Mouse (Mus musculus): ENCODE measurements at regions not wholly inside any gene's neighbourhood (a gene's known extent, or its start where the extent isn't known, plus 50 kb on each side); places are given as distances from the start of the nearest gene placed in this dataset.

DNA sequence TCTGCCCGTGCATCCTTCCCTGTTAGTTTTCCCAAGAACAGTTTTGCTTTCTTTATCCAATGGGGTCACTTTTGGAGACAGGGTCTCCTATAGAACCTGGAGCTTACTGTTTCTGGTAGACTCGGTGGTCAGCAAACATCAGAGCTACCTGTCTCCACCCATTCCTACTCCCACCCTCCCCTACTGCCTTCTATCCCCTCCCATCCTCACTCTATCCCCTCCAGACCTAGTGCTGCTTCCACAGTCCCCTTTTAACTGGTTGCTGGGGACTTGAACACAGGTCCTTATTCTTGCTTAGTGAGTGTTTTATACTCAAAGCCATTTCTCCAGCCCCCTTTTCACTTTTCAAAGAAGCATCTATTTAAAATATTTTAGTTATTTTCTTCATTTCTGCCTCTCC is 189.4 kb upstream of the Fat4 start:
- DNase-seq (ENCODE audit: low spot score): no peak

DNA sequence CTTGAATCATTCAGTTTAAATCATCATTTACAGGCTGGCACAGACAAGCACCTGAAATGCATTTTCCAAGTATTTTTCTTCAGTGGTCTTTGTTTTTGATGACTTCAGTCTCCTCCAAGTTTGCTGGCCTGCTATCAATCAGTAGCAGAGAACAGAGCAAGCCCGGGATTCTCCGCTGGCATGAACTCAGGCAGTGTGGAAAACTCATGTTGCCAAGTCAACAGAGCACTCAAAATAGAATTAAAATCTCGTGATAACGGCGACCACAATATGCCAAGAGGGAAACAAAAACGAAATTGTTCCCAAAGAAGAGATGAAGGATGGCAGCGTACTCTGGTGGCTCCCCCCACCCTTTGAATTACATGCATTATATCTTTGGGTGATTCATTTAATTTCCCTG is 190.9 kb upstream of the Fat4 start:
- DNase-seq (ENCODE audit: low spot score): no peak

DNA sequence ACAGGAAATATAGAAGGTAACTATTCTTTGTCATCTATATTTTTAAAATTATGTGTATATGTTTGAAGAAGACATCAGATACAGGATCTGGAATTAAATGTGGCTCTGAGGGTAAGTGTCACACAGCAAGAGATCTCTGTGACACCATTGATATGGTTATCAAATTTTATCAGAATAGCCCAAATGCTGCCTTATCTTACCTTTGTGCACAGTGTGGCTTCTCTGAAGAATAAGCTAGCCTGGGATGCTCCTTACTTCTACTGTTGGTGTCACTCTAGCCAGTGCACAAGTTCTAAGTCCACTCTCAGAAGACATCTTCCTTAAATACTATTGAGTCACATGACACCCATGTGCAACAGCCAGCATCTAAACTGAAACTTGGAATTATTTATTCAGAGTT is 194.0 kb upstream of the Fat4 start:
- DNase-seq (ENCODE audit: low spot score): no peak

DNA sequence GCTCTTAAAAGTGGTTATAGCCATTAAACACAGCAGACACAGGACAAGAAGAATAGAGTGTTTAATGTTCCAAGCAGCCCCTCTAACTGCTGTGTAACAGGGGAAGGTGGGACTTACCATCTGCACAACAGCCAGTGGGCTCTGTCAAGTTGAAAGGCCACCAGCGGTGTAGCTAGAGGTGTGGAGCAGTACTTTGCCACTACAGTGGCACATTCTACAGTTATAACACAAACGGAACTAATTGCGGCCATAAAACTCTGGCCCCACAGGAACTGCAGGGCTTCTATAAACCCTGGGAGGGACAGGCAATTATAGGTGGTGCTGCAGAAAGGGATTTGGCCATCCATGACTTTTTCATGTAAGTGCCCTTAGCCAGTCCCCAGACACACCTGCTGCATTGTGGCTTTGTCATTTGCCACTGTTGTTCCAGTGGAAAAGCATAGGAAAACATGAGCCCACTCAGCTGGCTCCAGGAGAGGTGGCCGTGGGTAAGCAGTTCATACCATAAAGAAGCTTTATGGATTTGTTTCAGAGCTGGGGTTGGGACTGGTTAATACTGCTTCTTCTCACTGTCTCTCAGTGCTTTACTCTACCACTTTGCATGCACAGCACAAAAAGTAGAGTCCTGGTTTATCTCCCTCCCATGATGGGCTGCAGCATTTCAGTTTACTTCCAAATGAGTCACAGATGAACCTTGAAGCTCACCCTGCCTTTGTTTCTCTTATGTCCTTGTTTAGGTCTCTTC is 199.8 kb upstream of the Ankrd50 start:
- DNase-seq (ENCODE audit: low spot score): no peak

DNA sequence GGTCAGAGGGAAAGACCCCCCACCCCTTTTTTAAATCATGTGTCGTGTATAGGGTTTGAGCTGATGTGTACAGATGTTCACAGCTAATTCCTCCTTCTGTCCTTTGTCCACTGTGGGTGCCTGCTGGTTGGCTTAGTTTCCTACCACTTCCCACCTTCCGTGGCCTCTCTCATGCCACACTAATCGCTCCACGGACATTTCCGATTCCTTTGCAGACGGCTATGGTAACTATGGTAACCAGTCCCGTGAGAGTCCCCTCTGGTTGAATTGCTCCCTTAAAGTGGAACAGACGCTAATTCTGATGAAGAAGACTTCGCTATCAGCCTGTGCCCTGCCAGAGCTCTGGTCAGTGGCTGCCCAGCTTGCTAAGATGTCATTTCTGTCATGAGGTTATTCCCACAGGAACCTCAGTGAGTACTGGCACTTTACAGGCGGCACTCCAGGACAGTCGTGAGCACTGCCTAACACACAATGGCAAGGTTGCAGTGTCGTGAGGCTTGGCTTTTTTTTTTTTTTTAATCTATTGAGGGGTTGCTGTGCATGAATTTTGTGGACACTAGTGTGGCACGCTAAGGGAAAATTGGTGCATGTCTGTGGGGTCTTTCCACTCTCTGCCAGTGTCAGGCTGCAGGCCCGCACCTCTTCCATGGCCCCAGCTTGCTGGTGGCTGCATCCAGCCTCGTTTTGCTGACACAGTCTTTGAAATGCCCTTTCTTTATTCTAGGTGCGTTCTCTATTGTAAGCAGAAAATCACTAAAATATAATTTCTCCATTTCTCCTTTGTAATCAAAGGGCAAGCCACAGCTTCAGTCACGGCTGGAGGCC is 179.2 kb upstream of the Ankrd50 start:
- no peak for DNase-seq (ENCODE audit: low spot score)

DNA sequence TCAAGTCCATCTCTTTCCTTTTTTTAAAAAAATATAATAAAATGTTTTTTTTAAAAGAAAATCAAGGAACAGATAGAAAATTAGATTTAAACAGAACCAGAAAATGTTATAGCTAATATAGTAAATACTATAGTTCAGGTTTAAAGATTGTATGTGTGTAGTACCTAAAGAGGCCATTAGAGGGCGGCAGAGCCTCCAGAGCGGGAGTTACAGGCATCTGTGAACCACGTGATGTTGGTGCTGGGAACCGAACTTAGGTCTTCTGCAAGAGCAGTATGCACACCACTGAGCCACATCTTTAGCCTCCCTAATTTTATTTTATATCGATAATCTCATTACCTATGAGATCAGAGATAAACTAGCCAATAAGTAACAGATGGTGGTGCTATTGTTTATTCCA is 178.4 kb upstream of the Ankrd50 start:
- DNase-seq (ENCODE audit: low spot score): no peak

DNA sequence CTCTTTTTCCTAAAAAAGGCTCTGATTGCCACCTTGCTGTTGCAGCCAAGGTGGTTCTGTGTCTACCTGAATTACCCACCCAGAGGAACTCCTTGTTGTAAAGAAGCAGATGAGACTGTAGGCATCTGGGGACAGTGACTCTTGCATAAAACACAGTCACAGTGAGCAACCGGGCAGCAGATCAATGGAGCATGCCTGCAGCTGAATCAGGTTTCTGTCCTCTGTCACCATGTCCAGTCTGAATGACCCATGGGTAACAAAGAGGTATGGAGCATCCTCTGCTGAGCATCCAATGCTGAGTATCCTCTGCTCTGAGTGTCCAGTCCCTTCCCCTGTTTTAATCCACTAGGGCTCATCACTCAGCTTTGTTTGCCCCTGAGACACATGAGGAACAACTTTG is 172.1 kb upstream of the Ankrd50 start:
- DNase-seq (ENCODE audit: low spot score): no peak

DNA sequence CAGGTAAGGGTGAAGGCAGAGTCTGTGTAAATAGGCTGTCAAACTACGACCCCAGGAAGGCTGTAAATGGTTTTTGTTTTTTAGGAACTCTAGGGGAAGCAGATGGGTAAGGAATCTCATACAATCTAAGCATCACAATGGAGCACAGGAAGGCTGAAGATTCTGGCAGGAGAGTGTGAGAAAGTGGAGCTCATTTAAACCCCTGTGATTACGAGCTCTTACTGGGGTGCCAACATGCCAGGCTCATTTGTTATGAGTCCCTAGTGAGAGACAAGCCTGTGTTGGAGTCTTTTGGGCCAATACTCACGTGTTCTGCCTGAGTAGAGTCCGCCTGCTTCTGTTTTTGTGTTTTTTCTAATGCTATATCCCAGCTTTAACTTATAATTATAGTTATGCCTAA is 169.3 kb upstream of the Ankrd50 start:
- DNase-seq (ENCODE audit: low spot score): no peak

DNA sequence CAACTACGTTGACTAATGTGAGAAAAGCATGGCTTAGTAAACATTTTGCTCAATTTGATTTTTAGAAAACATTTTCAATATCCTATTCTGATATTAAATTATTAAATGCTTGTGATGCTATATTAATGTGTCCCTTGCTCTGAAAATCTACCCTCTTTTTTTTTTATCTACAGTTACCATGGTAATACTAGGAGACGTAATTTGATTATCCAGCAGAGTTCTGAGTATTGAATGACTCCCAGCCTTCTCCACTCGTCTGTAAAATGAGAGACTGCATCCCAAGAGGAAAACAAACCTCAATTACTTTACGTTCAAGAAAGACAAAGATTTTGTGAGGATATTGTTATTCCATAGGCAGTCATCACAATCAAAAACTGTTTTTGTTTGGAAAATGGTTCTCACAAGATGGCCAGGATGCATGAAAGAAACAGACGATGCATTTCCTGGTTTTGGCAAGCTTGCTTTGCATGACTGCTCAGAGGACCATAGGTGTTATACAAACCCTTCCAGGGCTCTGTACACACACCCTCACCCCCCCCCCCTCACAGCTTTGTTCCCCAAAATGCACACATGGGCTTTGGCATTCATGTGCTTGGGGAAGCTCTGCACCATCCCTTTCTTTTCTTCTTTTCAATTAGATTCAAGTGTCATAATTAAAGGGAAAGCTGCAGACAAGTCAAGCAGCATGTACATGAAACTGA is 168.5 kb upstream of the Ankrd50 start:
- no peak for DNase-seq (ENCODE audit: low spot score)

DNA sequence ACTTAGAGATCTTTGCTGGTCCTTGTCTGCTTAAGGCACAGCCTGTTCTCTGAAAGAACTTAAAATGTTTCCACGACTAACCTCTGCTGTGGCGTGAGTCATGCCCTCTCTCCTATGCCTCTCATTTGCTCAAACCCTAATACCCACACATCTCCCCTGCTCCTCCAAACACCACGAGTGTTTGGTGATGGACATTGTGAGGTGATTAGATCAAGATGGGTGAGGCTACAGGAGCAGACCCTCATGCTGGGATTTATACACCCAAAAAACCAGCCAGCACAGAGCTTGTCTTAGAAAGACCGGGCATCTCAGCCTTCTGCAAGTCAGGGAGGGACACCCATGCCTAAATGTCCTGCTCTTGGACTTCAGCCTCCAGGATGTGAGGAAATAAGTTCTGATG is 165.5 kb upstream of the Ankrd50 start:
- no peak for DNase-seq (ENCODE audit: low spot score)

DNA sequence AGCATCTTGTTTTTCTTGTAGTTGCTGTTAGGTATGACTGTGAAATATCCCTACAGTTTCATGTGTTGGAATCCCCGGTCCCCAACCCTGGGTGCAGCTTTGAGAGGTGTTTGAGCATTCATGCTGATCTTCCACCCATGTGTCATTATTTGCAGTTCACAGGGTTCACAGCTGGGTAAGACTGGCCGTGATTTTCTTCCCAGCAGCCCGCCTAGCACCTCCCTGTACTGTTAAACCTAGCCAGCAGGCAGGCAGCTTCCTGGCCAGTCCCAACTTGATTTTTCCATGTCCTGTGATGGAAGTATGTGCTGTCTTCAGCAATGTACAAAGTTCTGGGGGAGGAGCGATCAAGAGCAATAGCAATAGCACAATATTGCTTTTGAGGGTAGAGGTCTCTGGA is 164.0 kb upstream of the Ankrd50 start:
- no peak for DNase-seq (ENCODE audit: low spot score)

DNA sequence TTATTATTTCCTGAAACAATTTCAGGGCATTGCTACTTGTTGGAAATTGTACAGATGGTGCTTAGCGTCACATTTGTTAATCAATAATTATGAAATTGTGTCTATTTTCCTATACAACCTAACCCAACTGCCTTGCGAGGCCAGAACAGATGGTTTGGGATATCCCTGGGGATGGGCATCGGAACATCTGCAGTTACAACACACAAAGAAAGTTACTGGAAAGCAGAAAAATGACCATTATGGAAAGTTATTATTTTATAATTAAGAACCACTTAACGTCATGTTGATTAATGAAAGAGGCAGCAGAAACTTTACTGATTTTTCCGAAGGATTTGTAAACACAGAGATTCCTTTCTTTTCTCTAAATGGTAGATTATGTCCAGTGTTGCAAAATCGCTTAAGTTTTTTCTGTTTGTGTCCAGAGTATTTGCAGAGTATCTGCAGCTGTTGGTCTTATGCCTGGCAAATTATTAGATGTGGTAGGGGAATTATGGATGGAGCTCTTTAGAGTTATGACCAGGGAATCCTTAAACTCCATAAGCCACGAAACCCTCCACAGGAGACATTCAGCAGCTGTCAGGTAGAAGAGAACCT is 163.2 kb upstream of the Ankrd50 start:
- no peak for DNase-seq (ENCODE audit: low spot score)

DNA sequence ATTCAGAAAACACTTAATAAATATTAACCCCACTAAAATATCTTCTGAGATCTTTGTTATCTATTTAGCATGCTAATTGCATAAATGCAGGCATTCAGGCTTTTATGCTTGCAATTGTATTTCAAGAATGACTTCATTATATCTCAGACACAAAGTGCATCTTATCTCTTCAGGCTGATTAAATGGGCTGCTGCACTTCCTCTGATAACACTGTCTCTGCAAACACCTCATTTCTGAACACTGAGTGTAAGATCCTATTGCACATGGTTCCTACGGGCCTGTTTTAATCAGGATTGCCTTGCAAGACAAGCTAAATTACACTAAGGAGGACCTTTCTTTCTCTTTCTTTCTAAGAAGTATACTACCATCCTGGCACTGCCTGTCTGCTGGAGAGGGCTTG is 157.1 kb upstream of the Ankrd50 start:
- no peak for DNase-seq (ENCODE audit: low spot score)

DNA sequence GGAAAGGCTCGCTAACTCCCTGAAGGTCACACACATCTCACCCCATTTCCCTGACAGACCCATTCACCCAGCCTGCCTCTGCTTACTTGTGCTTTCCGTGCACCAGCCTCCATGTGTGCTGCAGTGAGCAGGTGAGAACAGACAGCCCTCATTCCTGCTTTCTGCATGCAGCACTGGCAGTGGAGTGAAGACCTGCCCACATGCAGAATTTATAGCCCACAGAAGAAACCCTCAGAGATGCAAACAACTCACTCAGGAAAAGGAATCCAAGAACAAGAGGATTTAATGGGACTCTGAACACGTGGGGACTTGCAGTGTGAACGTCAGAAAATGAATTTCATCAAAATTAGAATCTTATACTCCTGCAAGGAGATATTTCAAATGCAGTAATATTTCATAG is 152.2 kb upstream of the Ankrd50 start:
- no peak for DNase-seq (ENCODE audit: low spot score)

DNA sequence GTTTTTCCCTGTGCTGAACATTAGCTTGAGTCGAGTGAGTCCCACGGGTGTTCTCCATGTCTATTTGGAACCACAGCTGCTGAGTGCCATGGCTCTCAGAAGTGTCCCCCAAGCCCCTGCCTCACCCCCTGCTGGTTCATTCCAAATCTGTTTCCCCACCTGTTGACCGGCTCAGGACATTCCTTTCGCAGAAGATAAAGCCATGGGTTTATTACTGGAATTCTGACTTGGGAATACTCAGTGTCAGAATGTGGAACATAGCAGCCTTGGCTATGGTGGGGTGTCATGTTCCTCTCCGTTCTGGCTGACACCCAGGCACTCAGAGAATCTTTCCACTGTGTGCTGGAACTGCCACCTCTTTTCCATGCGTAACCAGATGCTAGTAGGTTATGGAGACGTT is 148.7 kb upstream of the Ankrd50 start:
- DNase-seq (ENCODE audit: low spot score): no peak

DNA sequence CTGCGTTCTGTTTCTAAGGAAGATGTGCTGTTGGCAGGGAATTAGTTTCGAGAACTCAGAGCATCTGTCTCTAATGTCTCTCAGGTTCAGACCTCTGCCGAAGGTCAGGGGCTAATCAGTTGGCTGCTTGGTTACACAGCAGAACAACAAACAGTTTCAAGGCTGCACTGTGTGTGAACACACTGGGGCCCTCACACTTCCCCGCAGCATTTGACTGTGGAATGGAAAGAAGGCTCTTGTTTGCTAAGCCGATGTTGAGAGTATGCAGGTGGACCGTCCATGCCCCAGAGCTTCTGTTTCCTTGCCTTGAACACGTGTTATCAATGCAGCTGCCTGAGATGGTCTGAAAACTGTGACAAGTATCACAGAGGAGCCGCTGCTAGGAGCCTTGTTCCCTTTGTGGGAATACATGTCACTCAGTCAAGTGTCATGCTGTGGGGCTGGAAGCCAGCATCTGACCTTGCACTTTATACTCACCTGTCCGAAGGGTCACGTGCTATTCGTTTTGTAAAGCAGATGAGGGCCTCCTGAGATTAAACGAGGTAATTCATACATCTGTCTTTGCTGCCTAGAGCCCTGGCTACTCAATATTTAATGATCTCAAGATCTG is 141.0 kb upstream of the Ankrd50 start:
- DNase-seq (ENCODE audit: low spot score): peak; percentile 10

DNA sequence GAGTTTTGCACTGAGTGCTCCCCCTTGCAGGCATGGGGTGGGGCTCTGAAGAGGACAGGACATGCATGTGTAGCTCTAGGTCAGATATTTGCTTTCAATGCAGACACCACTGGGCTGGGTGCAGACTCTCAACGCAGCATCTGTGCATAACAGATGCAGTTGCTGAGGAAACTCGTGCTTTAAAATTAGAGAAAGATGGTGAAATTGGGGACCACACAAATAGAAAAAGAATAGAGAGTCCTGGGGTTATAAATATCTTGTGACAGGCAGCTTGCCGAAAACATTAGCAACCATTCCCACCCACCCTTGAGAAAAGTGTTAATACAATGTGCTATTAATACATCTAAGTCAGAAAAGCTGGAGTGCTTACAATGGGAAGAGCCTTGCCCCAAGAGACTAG is 133.3 kb upstream of the Ankrd50 start:
- no peak for DNase-seq (ENCODE audit: low spot score)

DNA sequence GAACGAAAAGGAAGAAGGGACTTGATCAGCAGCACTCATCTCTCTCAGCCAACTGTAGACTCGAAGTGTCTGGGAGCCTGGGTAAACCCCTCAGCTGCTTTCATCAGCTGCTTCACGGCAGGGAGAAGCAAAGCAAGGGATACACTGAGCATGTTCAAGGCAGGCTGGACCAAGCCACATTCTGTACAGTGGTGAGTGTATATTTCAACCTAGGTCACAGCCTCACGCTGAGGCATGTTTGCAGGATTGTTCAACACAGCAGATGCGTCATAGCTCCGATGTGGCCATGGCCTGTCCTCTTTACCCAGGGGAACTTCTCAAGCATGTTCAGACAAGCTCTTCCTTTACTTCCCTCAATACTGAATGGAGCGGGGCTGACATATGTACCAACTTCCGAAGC is 132.6 kb upstream of the Ankrd50 start:
- DNase-seq (ENCODE audit: low spot score): no peak

DNA sequence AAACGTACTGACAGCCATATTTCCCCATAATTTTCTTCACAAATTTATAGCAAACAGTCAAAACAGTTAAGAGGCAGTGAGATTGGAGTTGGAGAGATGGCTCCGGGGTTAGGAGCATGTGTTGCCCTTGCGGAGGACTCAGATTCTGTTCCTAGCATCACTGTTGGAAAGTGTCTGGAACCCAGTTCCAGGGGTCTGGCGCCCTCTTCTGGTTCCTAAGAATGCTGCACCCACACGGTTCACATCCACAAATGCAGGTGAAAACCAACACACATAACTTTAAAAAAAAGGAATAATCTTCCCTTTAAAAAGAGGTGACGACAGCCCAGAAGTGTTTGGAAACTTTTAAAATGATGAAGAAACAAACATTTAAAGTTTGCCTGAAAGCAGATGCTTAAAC is 129.1 kb upstream of the Ankrd50 start:
- DNase-seq (ENCODE audit: low spot score): no peak

DNA sequence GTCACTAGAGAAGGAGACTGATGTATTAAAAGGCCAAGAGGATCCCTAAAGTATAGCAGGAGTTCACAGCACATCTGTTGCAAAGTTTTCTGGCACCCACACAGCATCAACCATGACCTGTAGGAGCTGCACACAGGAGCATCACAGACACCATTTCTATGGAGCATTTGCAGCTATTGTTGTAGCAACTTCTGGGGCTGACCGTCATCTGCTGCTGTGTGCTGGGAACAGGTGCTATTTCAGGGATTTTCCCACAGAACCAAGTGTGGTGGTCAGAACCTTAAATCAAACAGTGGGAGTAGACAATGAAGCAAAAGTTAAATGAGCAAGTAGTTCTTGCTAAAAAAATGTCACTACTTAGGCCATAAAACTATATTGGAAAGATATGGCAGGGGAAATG is 106.9 kb upstream of the Ankrd50 start:
- DNase-seq (ENCODE audit: low spot score): no peak

DNA sequence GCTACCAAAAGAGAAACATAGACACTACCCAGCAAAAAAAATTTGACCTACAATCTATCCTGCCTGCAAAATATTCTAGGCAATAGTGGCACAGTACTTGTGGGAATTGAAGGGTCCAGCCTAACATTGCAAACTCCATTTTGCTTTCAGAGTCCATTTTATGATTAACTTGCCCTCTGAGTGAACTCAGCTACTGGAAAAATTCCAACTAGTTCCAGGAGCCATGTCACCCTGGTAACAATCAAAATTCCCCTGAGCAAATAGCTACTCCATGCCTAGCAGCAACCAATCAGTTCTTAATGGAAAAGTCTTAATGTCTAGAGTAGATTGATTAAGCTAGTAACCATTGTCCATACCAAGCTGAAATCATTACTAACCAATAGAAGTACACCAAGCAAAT is 104.3 kb upstream of the Ankrd50 start:
- DNase-seq (ENCODE audit: low spot score): no peak

DNA sequence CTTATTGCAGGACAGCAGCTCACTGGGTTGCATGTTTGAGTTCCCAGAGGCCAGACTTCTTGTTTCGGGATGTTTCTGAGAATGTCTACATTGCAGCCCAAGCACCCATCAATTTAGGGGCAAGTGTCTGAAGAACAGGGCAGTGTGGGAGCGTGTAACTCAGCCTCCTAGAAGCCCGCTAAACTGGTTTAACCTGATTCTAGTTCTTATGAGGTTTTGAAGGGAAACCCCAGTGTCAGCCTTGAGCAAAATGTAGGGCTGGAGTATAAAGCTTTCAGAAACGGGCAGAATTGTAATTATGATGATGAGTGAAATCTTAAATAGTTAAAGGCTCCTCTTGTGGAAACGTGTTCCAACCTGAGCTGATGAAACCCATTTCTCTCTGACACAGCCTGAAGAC is 100.9 kb upstream of the Ankrd50 start:
- DNase-seq (ENCODE audit: low spot score): no peak
